Mouse (Mus musculus): ENCODE data around the gene Klc3. TPM values are rescaled to one million over a fixed set of nuclear protein-coding genes. Genes with fewer than 3 reads are reported as not detected.

Gene Klc3
- total RNA-seq, 1 experiment from 2014 or later: not detected

GRCm38 (mm10) chr7:19362276-19362675, 41.6 kb downstream of the Klc3 start:
- no peak for ATAC-seq (replicated peaks; ENCODE audit: low read depth, poor library complexity, severe bottlenecking)

- peak; percentile 10; the same call in 1 of the 2 replicates for ATAC-seq (replicated peaks; ENCODE audit: low read depth, poor library complexity, severe bottlenecking)
These were observed 42.2 kb downstream of the Klc3 start for GRCm38 (mm10) chr7:19361720-19362119.

- peak; percentile 67 for ATAC-seq (replicated peaks; ENCODE audit: low read depth, poor library complexity, severe bottlenecking)
These were observed 43.0 kb downstream of the Klc3 start for GRCm38 (mm10) chr7:19360944-19361343.

- peak; percentile 60 for ATAC-seq (replicated peaks; ENCODE audit: low read depth, poor library complexity, severe bottlenecking)
These were observed 43.8 kb downstream of the Klc3 start for GRCm38 (mm10) chr7:19359892-19360641.

- ATAC-seq (replicated peaks; ENCODE audit: low read depth, poor library complexity, severe bottlenecking): peak; percentile 67
These were observed 44.5 kb downstream of the Klc3 start, which contains the start of the genes Cd3eap and Ppp1r13l for GRCm38 (mm10) chr7:19359299-19359891. Gene Cd3eap, minus strand, starts transcription at chr7:19359483. Gene Ppp1r13l, plus strand, starts transcription at chr7:19359749.

GRCm38 (mm10) chr7:19358634-19359033, 45.3 kb downstream of the Klc3 start:
- no peak for ATAC-seq (replicated peaks; ENCODE audit: low read depth, poor library complexity, severe bottlenecking)

DNA sequence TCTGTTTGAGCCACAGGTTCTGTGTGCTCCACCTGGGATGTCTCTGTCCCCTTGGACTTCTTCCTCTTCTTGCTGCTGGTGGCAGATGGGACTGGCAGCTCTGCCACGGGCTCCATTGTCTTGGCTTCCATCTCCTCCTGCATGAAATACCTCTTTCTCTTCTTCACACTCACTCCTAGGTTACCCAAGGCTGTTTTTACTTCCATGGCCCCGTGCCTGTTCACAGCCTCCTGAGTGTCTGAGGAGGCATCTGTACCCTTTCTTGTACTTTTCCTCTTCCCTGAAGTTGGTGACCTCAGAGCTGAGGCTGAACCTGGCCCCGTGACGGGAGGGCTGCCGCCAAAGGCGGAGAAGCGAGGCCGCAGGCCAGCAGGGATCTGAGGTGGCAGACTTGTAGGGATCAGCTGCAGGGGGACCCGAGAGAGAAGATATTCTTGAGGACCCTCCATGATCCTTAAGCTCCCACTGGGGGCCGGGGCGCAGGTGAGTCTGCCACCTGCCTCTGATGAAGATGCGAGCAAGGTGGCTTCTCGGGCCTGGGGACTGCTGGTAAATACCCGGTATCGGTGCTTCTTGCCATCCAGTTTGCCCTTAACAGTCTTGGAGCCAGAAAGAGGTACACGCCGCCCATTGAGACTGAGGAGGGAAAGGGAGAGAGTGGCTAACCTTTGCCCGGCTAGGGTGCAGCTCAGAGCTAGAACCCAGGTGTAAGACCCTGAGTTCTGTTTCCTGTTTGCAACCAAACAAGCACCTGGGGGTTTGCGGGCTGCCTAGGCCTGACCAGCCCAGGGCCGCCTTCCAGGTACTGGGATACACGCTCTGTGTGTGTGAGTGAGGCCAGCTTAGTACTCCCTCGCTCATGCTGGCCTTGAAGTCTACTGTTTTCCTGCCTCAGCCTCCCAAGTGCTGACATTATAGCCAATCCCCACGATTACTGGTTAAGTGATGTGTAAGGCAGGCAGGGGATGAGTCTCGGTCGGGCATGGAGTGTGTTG, 46.2 kb downstream of the Klc3 start:
- ATAC-seq (replicated peaks; ENCODE audit: low read depth, poor library complexity, severe bottlenecking): no peak

GRCm38 (mm10) chr7:19356311-19356710, 47.6 kb downstream of the Klc3 start:
- no peak for ATAC-seq (replicated peaks; ENCODE audit: low read depth, poor library complexity, severe bottlenecking)

GRCm38 (mm10) chr7:19354991-19355390, 48.9 kb downstream of the Klc3 start:
- ATAC-seq (replicated peaks; ENCODE audit: low read depth, poor library complexity, severe bottlenecking): no peak

GRCm38 (mm10) chr7:19350221-19350620, 53.7 kb downstream of the Klc3 start:
- no peak for ATAC-seq (replicated peaks; ENCODE audit: low read depth, poor library complexity, severe bottlenecking)

DNA sequence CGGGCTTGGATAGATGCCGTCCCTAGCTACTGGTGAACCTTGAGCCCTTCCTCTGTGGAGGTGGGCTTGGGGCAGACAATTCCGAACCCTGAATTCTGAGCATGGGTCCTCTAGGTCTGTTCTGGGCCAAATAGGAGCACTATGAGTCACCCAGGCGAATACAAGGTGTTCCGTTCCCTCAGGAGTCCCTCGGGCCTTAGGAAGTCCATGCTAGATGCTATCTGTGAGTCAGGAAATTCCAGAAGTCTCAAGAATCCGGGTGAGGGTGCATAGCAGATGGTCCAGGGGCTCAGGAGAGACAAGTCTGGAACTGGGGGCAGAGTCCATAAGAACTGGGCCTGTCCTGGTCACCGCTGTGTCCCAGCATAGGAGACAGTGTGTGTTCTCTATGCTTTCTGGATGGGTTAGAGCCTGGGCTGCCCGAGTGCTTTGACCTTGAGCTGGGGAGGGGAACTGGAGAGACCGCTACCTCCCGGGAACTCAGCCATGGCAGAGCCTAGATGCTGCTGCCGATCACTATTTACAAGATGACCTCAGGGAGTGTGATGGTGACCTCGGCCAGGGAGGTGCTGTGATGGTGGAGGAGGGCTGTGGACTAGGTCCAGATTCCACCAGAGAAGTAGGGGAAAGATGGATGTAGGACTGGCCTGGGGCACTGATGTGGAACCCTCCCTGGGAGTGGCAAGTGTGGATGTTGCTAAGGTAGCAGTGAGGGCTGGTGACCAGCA, 54.6 kb downstream of the Klc3 start:
- no peak for ATAC-seq (replicated peaks; ENCODE audit: low read depth, poor library complexity, severe bottlenecking)

GRCm38 (mm10) chr7:19344938-19345471, 58.9 kb downstream of the Klc3 start:
- ATAC-seq (replicated peaks; ENCODE audit: low read depth, poor library complexity, severe bottlenecking): peak; percentile 84

Other genes starting within 250 kb of the Klc3 start
- gene Gipr, start 238.0 kb downstream of the Klc3 start, total RNA-seq (2017): not detected in 2 replicates
- 10.6 and 15.9 TPM in 2 replicates for gene Eml2, start 227.7 kb downstream of the Klc3 start, total RNA-seq (2017)
- gene Gpr4, start 191.6 kb downstream of the Klc3 start, total RNA-seq (2017): not detected in 2 replicates
- gene Opa3, start 175.8 kb downstream of the Klc3 start, total RNA-seq (2017): 22.4 and 24.0 TPM in 2 replicates
- gene Vasp, start 132.3 kb downstream of the Klc3 start, total RNA-seq (2017): 47.6 and 61.7 TPM in 2 replicates
- not detected in 2 replicates for gene Ppm1n, start 124.0 kb downstream of the Klc3 start, total RNA-seq (2017)
- gene Rtn2, start 121.5 kb downstream of the Klc3 start, total RNA-seq (2017): 0.14 TPM in 1 of 2 replicates, not detected in the other
- 61.8 and 98.3 TPM in 2 replicates for gene Fosb, start 94.1 kb downstream of the Klc3 start, total RNA-seq (2017)
- gene Ercc1, start 59.3 kb downstream of the Klc3 start, total RNA-seq (2017): 17.1 and 18.9 TPM in 2 replicates
- 23.2 and 27.6 TPM in 2 replicates for gene Cd3eap, start 44.6 kb downstream of the Klc3 start, total RNA-seq (2017)
- 0.82 and 0.96 TPM in 2 replicates for gene Ppp1r13l, start 44.4 kb downstream of the Klc3 start, total RNA-seq (2017)
- 25.8 and 30.3 TPM in 2 replicates for gene Ercc2, start 22.1 kb downstream of the Klc3 start, total RNA-seq (2017)
- 1.5 and 3.6 TPM in 2 replicates for gene Ckm, start 672 bp upstream of the Klc3 start, total RNA-seq (2017)
- 4.6 and 7.7 TPM in 2 replicates for gene Mark4, start 54.7 kb upstream of the Klc3 start, total RNA-seq (2017)
- 3.1 and 4.2 TPM in 2 replicates for gene Exoc3l2, start 59.2 kb upstream of the Klc3 start, total RNA-seq (2017)
- 2.6 and 2.8 TPM in 2 replicates for gene Bloc1s3, start 104.3 kb upstream of the Klc3 start, total RNA-seq (2017)
- 33.6 and 43.7 TPM in 2 replicates for gene Trappc6a, start 104.3 kb upstream of the Klc3 start, total RNA-seq (2017)
- 0.27 and 0.68 TPM in 2 replicates for gene Nkpd1, start 113.7 kb upstream of the Klc3 start, total RNA-seq (2017)
- gene Ppp1r37, start 159.0 kb upstream of the Klc3 start, total RNA-seq (2017): 10.5 and 14.9 TPM in 2 replicates
- 2.6 and 6.3 TPM in 2 replicates for gene Zfp296, start 173.2 kb upstream of the Klc3 start, total RNA-seq (2017)
- 41.0 and 56.4 TPM in 2 replicates for gene Gemin7, start 173.5 kb upstream of the Klc3 start, total RNA-seq (2017)
- gene Clasrp, start 200.4 kb upstream of the Klc3 start, total RNA-seq (2017): 27.3 and 33.4 TPM in 2 replicates
- 2.8 and 3.1 TPM in 2 replicates for gene Relb, start 225.3 kb upstream of the Klc3 start, total RNA-seq (2017)